Mouse (Mus musculus): ENCODE data around the gene Ugt1a2. TPM values are rescaled to one million over a fixed set of nuclear protein-coding genes. Genes with fewer than 3 reads are reported as not detected.

The Ugt1a2 gene
- total and polyA plus RNA-seq, 2 experiments from 2014 or later = not detected

GRCm38 (mm10) chr1:88225741-88226140 is 25.3 kb downstream of the Ugt1a2 start:
- no peak for ATAC-seq (ENCODE audit: low FRiP score)
- H3K4me3 ChIP-seq (ENCODE audit: low read depth, low read length) = no peak overlapping the region
- TF ChIP-seq CTCF (IDR thresholded peaks at IDR 0.05) = no peak

GRCm38 (mm10) chr1:88226670-88227379 is 26.4 kb downstream of the Ugt1a2 start, which contains the start of gene Mroh2a:
TSS of gene Mroh2a (plus strand) at chr1:88226986.
- no peak within 1 kb of the TSS for H3K4me3 ChIP-seq (ENCODE audit: low read depth, low read length)
- no peak within 1 kb of the TSS for H3K9ac ChIP-seq (replicated peaks; ENCODE audit: low read length, poor library complexity, severe bottlenecking)
- no peaks in the 10 kb centered on the region for H3K27me3 ChIP-seq (ENCODE audit: insufficient read depth, low read length)
- H3K4me2 ChIP-seq (ENCODE audit: low read depth, low read length, poor library complexity, severe bottlenecking) = no peak within 1 kb of the TSS
- H3K27ac ChIP-seq (ENCODE audit: low read depth, low read length) = no peak within 1 kb of the TSS
- ATAC-seq (ENCODE audit: low FRiP score) = no peak
- no peaks in the 10 kb centered on the region for H3K36me3 ChIP-seq (ENCODE audit: insufficient read depth, low read length)
- H3K4me1 ChIP-seq (ENCODE audit: insufficient read depth, low read length) = no peaks in the 10 kb centered on the region
- TF ChIP-seq CTCF (IDR thresholded peaks at IDR 0.05) = no peak
- 56% methylated on average over 5 of the region's 5 CpGs for WGBS
- DNase-seq (ENCODE audit: low spot score) = no peak
- peaks cover 70% of the 10 kb centered on the region for H3K9me3 ChIP-seq (ENCODE audit: low read length)

More at GRCm38 (mm10) chr1:88225741-88226140, 25.3 kb downstream of the Ugt1a2 start:
- DNase-seq (ENCODE audit: low spot score) = no peak
- Histone ChIP-seq H3K9me3 (ENCODE audit: low read length) (peaks cover 59% of the 10 kb centered on the region), H3K9ac (replicated peaks; ENCODE audit: low read length, poor library complexity, severe bottlenecking) (no peak overlapping the region), H3K4me1 (ENCODE audit: insufficient read depth, low read length) (no peaks in the 10 kb centered on the region), H3K36me3 (ENCODE audit: insufficient read depth, low read length) (no peaks in the 10 kb centered on the region), H3K27me3 (ENCODE audit: insufficient read depth, low read length) (no peaks in the 10 kb centered on the region), H3K27ac (ENCODE audit: low read depth, low read length) (no peak overlapping the region), H3K4me2 (ENCODE audit: low read depth, low read length, poor library complexity, severe bottlenecking) (no peak overlapping the region)

GRCm38 (mm10) chr1:88227482-88227881 is 27.1 kb downstream of the Ugt1a2 start:
- TF ChIP-seq CTCF (IDR thresholded peaks at IDR 0.05) = no peak
- Histone ChIP-seq H3K4me3 (ENCODE audit: low read depth, low read length) (no peak overlapping the region), H3K4me1 (ENCODE audit: insufficient read depth, low read length) (no peaks in the 10 kb centered on the region), H3K9me3 (ENCODE audit: low read length) (peaks cover 73% of the 10 kb centered on the region), H3K9ac (replicated peaks; ENCODE audit: low read length, poor library complexity, severe bottlenecking) (no peak overlapping the region), H3K36me3 (ENCODE audit: insufficient read depth, low read length) (no peaks in the 10 kb centered on the region), H3K4me2 (ENCODE audit: low read depth, low read length, poor library complexity, severe bottlenecking) (no peak overlapping the region), H3K27me3 (ENCODE audit: insufficient read depth, low read length) (no peaks in the 10 kb centered on the region), H3K27ac (ENCODE audit: low read depth, low read length) (no peak overlapping the region)
- no peak for DNase-seq (ENCODE audit: low spot score)
- WGBS = 60% methylated on average over 2 of the region's 2 CpGs
- no peak for ATAC-seq (ENCODE audit: low FRiP score)

- ATAC-seq (ENCODE audit: low FRiP score) = no peak
- no peak for TF ChIP-seq CTCF (IDR thresholded peaks at IDR 0.05)
- no peaks in the 10 kb centered on the region for H3K36me3 ChIP-seq (ENCODE audit: insufficient read depth, low read length)
- H3K4me2 ChIP-seq (ENCODE audit: low read depth, low read length, poor library complexity, severe bottlenecking) = no peak overlapping the region
- 72% methylated on average over 7 of the region's 7 CpGs for WGBS
- peaks cover 79% of the 10 kb centered on the region for H3K9me3 ChIP-seq (ENCODE audit: low read length)
- no peak overlapping the region for H3K4me3 ChIP-seq (ENCODE audit: low read depth, low read length)
- DNase-seq (ENCODE audit: low spot score) = no peak
- no peaks in the 10 kb centered on the region for H3K27me3 ChIP-seq (ENCODE audit: insufficient read depth, low read length)
- no peak overlapping the region for H3K9ac ChIP-seq (replicated peaks; ENCODE audit: low read length, poor library complexity, severe bottlenecking)
- H3K4me1 ChIP-seq (ENCODE audit: insufficient read depth, low read length) = no peaks in the 10 kb centered on the region
- no peak overlapping the region for H3K27ac ChIP-seq (ENCODE audit: low read depth, low read length)
These were observed 27.7 kb downstream of the Ugt1a2 start for GRCm38 (mm10) chr1:88228121-88228520.

- Histone ChIP-seq H3K36me3 (ENCODE audit: insufficient read depth, low read length) (no peaks in the 10 kb centered on the region), H3K4me3 (ENCODE audit: low read depth, low read length) (no peak overlapping the region), H3K27me3 (ENCODE audit: insufficient read depth, low read length) (no peaks in the 10 kb centered on the region), H3K4me1 (ENCODE audit: insufficient read depth, low read length) (no peaks in the 10 kb centered on the region), H3K9me3 (ENCODE audit: low read length) (peaks cover 94% of the 10 kb centered on the region), H3K27ac (ENCODE audit: low read depth, low read length) (no peak overlapping the region), H3K9ac (replicated peaks; ENCODE audit: low read length, poor library complexity, severe bottlenecking) (no peak overlapping the region), H3K4me2 (ENCODE audit: low read depth, low read length, poor library complexity, severe bottlenecking) (no peak overlapping the region)
- ATAC-seq (ENCODE audit: low FRiP score) (no peak), DNase-seq (ENCODE audit: low spot score) (no peak)
- no peak for TF ChIP-seq CTCF (IDR thresholded peaks at IDR 0.05)
- 75% methylated on average over 3 of the region's 3 CpGs for WGBS
These were observed 29.2 kb downstream of the Ugt1a2 start for GRCm38 (mm10) chr1:88229566-88229965.

- no peak overlapping the region for H3K27ac ChIP-seq (ENCODE audit: low read depth, low read length)
- no peaks in the 10 kb centered on the region for H3K27me3 ChIP-seq (ENCODE audit: insufficient read depth, low read length)
- 86% methylated on average over 5 of the region's 5 CpGs for WGBS
- DNase-seq (ENCODE audit: low spot score) (no peak), ATAC-seq (ENCODE audit: low FRiP score) (no peak)
- H3K9ac ChIP-seq (replicated peaks; ENCODE audit: low read length, poor library complexity, severe bottlenecking) = no peak overlapping the region
- peaks cover 98% of the 10 kb centered on the region for H3K9me3 ChIP-seq (ENCODE audit: low read length)
- no peaks in the 10 kb centered on the region for H3K4me1 ChIP-seq (ENCODE audit: insufficient read depth, low read length)
- no peak for TF ChIP-seq CTCF (IDR thresholded peaks at IDR 0.05)
- no peaks in the 10 kb centered on the region for H3K36me3 ChIP-seq (ENCODE audit: insufficient read depth, low read length)
- no peak overlapping the region for H3K4me3 ChIP-seq (ENCODE audit: low read depth, low read length)
- H3K4me2 ChIP-seq (ENCODE audit: low read depth, low read length, poor library complexity, severe bottlenecking) = no peak overlapping the region
These were observed 29.6 kb downstream of the Ugt1a2 start for GRCm38 (mm10) chr1:88229986-88230385.

Measured in midbrain, postnatal 0 days (tissue).